Mouse (Mus musculus): Measurements from ENCODE around the gene Akap10.

- no peak for TF ChIP-seq CTCF (conservative IDR thresholded peaks at IDR 0.05; ENCODE audit: low read length)
- TF ChIP-seq NANOG (IDR thresholded peaks at IDR 0.05; ENCODE audit: borderline replicate concordance, low read length): no peak
These were observed 41.6 kb upstream of the Akap10 start for GRCm38 (mm10) chr11:61971441-61972221.
